27 mouse cellular contexts compared by ENCODE assay signal in the genomic region with DNA sequence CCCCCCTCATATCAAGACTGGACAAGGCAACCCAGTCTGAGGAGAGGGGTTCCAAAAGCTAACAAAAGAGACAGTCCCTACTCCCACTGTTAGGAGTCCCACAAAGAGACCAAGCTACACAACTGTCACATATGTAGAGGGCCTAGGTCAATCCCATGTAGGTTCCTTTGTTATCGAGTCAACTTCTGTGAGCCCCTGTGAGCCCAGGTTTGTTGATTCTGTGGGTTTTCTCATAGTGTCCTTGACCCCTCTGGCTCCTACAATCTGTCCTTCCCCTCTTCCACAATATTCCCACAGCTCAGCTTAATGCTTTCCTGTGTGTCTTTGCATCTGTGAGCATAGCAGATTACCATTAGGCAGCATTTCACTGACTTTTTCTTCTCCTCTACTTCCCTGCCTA.
"Had no signal": no experiment of that assay in that cellular context is flagged by ENCODE, and none has a peak within 500 bp of the region (broad histone marks: within the 10 kb centered on the region; RNA-seq: fewer than 3 reads in every experiment).

No protein-coding gene starts in this region.

- H3K27ac ChIP-seq: gastrocnemius, adult 2 months; heart, adult 2 months; heart, embryonic 13.5 days; heart, embryonic 15.5 days; hindbrain, embryonic 13.5 days; hindbrain, embryonic 15.5 days; hindbrain, postnatal 0 days; kidney, postnatal 0 days; left cerebral cortex, adult 2 months; limb, embryonic 10.5 days; limb, embryonic 12.5 days; liver, embryonic 13.5 days; liver, embryonic 15.5 days had no signal

- H3K27me3 ChIP-seq: heart, embryonic 13.5 days; heart, embryonic 15.5 days; hindbrain, embryonic 15.5 days; limb, embryonic 12.5 days; liver, embryonic 13.5 days; liver, embryonic 15.5 days had no signal

- H3K4me3 ChIP-seq: gastrocnemius, adult 2 months; heart, adult 2 months; heart, embryonic 13.5 days; heart, embryonic 15.5 days; hindbrain, embryonic 13.5 days; hindbrain, embryonic 15.5 days; left cerebral cortex, adult 2 months; limb, embryonic 10.5 days; limb, embryonic 12.5 days; liver, embryonic 13.5 days; liver, embryonic 15.5 days had no signal

- ATAC-seq: hindbrain, postnatal 0 days; intestine, embryonic 16.5 days had no signal

- H3K4me2 ChIP-seq: heart, embryonic 11.5 days; heart, embryonic 13.5 days; heart, embryonic 15.5 days; hindbrain, embryonic 13.5 days; hindbrain, embryonic 15.5 days; limb, embryonic 12.5 days; liver, embryonic 11.5 days; liver, embryonic 13.5 days; liver, embryonic 15.5 days had no signal

- H3K4me1 ChIP-seq: liver, embryonic 13.5 days; liver, embryonic 15.5 days had no signal

- DNase-seq: gastrocnemius, adult 2 months; gastrocnemius, postnatal 10 days; gastrocnemius, postnatal 25 days; heart, adult 2 months; heart, postnatal 14 days; heart, postnatal 36 days; kidney, adult 11 months; kidney, adult 8-10 months; kidney, postnatal 14 days; kidney, postnatal 36 days; layer of hippocampus, adult 9-11 months; layer of hippocampus, postnatal 36 days; liver; liver, embryonic 13.5 days had no signal

- H3K36me3 ChIP-seq: heart, embryonic 13.5 days; heart, embryonic 15.5 days; hindbrain, embryonic 13.5 days; hindbrain, embryonic 15.5 days; limb, embryonic 10.5 days; limb, embryonic 12.5 days; liver, embryonic 13.5 days; liver, embryonic 15.5 days had no signal

- H3K9ac ChIP-seq: heart, embryonic 13.5 days; heart, embryonic 15.5 days; hindbrain, embryonic 13.5 days; hindbrain, embryonic 15.5 days; limb, embryonic 12.5 days; liver, embryonic 13.5 days; liver, embryonic 15.5 days had no signal

- H3K9me3 ChIP-seq: heart, embryonic 13.5 days; heart, embryonic 15.5 days; hindbrain, embryonic 13.5 days; hindbrain, embryonic 15.5 days; limb, embryonic 10.5 days; limb, embryonic 12.5 days; liver, embryonic 13.5 days; liver, embryonic 15.5 days had no signal
